Mouse (Mus musculus): ENCODE measurements around the gene Tnk2.

GRCm38 (mm10) chr16:32712202-32712601 is 68.5 kb downstream of the Tnk2 start:
- TF ChIP-seq POLR2A (IDR thresholded peaks at IDR 0.05; ENCODE audit: borderline replicate concordance, control insufficient read depth, low read depth, low read length) = no peak
- TF ChIP-seq CTCF (IDR thresholded peaks at IDR 0.05; ENCODE audit: control insufficient read depth, insufficient read depth, low read length) = no peak

All from bone marrow, adult 2 months (tissue).